Mouse (Mus musculus): Measurements from ENCODE around the gene 2210408I21Rik. TPM values are rescaled to one million over a fixed set of nuclear protein-coding genes. Genes with fewer than 3 reads are reported as not detected.
A peak's percentile ranks its signal among the peaks of the same experiment; 100 is the strongest.

Gene 2210408I21Rik
- total and polyA plus RNA-seq, 3 experiments: 1.6 to 4.0 TPM; not detected in 1

- DNase-seq (ENCODE audit: low read depth, low spot score): peak; percentile 63
- TF ChIP-seq RCOR1 (IDR thresholded peaks at IDR 0.05; ENCODE audit: low read depth, low read length) (0 out of 2 replicates have a peak, but pooled peaks have one; percentile 43), MAZ (IDR thresholded peaks at IDR 0.05; ENCODE audit: low read depth, low read length) (no peak), CHD2 (IDR thresholded peaks at IDR 0.05; ENCODE audit: low read length) (no peak), EP300 (IDR thresholded peaks at IDR 0.05; ENCODE audit: low read depth in 1 of 2, low read length in 2 of 2) (peak in 1 of 2 experiments; percentile 67; a peak in 2 of 4 replicates), GATA1 (IDR thresholded peaks at IDR 0.05; ENCODE audit: low read depth, low read length) (peak; percentile 46), MXI1 (IDR thresholded peaks at IDR 0.05; ENCODE audit: low read depth, low read length) (peak; percentile 18; the same call in 1 of the 2 replicates)
- no peaks in the 10 kb centered on the region for H3K79me2 ChIP-seq (ENCODE audit: control insufficient read depth, insufficient read depth, low read length, poor library complexity)
- H3K9me3 ChIP-seq (replicated peaks; ENCODE audit: insufficient read depth, low read length): no peaks in the 10 kb centered on the region
- H3K9ac ChIP-seq (ENCODE audit: control insufficient read depth, low read depth, low read length, poor library complexity, severe bottlenecking): no peak overlapping the region
- peaks cover 0 to 11% of the 10 kb centered on the region in 2 experiments; a peak in 2 of 4 replicates for H3K36me3 ChIP-seq (ENCODE audit: control insufficient read depth in 1 of 2, insufficient read depth in 2 of 2, low read length in 2 of 2)
- H3K27me3 ChIP-seq (ENCODE audit: control insufficient read depth in 1 of 2, insufficient read depth in 2 of 2, low read length in 2 of 2): no peaks in the 10 kb centered on the region
- H3K4me3 ChIP-seq (ENCODE audit: control insufficient read depth in 1 of 2, insufficient read depth in 1 of 2, low read depth in 2 of 2, low read length in 2 of 2): peak overlapping the region; percentile 16 to 26; a peak in 2 of 4 replicates
- H3K27ac ChIP-seq (ENCODE audit: control insufficient read depth, low read depth, low read length): peak overlapping the region; percentile 41; the same call in 1 of the 2 replicates
- peaks cover 6 to 8% of the 10 kb centered on the region in 2 experiments for H3K4me1 ChIP-seq (ENCODE audit: control insufficient read depth in 1 of 2, insufficient read depth in 2 of 2, low read length in 2 of 2)
These were observed 121.2 kb downstream of the 2210408I21Rik start for GRCm38 (mm10) chr13:77256541-77256940.

- Histone ChIP-seq H3K4me3 (ENCODE audit: control insufficient read depth in 1 of 2, insufficient read depth in 1 of 2, low read depth in 2 of 2, low read length in 2 of 2) (no peak overlapping the region), H3K4me1 (ENCODE audit: control insufficient read depth in 1 of 2, insufficient read depth in 2 of 2, low read length in 2 of 2) (peaks cover 3 to 6% of the 10 kb centered on the region in 2 experiments), H3K36me3 (ENCODE audit: control insufficient read depth in 1 of 2, insufficient read depth in 2 of 2, low read length in 2 of 2) (peaks cover 0 to 11% of the 10 kb centered on the region in 2 experiments; a peak in 2 of 4 replicates), H3K27ac (ENCODE audit: control insufficient read depth, low read depth, low read length) (no peak overlapping the region), H3K9ac (ENCODE audit: control insufficient read depth, low read depth, low read length, poor library complexity, severe bottlenecking) (no peak overlapping the region), H3K79me2 (ENCODE audit: control insufficient read depth, insufficient read depth, low read length, poor library complexity) (no peaks in the 10 kb centered on the region), H3K27me3 (ENCODE audit: control insufficient read depth in 1 of 2, insufficient read depth in 2 of 2, low read length in 2 of 2) (no peaks in the 10 kb centered on the region), H3K9me3 (replicated peaks; ENCODE audit: insufficient read depth, low read length) (no peaks in the 10 kb centered on the region)
- TF ChIP-seq TCF12 (IDR thresholded peaks at IDR 0.05; ENCODE audit: low read depth, low read length): no peak
- TF ChIP-seq POLR2AphosphoS2 (IDR thresholded peaks at IDR 0.05; ENCODE audit: low read length): no peak
- no peak for TF ChIP-seq EP300 (IDR thresholded peaks at IDR 0.05; ENCODE audit: low read depth in 1 of 2, low read length in 2 of 2)
- TF ChIP-seq USF1 (IDR thresholded peaks at IDR 0.05; ENCODE audit: low read depth, low read length): no peak
- no peak for TF ChIP-seq MYC (IDR thresholded peaks at IDR 0.05; ENCODE audit: low read depth, low read length)
- no peak for TF ChIP-seq MAZ (IDR thresholded peaks at IDR 0.05; ENCODE audit: low read depth, low read length)
- TF ChIP-seq RCOR1 (IDR thresholded peaks at IDR 0.05; ENCODE audit: low read depth, low read length): no peak
- TF ChIP-seq CHD1 (IDR thresholded peaks at IDR 0.05; ENCODE audit: low read depth, low read length): no peak
- TF ChIP-seq ZC3H11A (IDR thresholded peaks at IDR 0.05; ENCODE audit: low read depth, low read length): no peak
- no peak for TF ChIP-seq SIN3A (IDR thresholded peaks at IDR 0.05; ENCODE audit: low read length)
- no peak for TF ChIP-seq NELFE (IDR thresholded peaks at IDR 0.05; ENCODE audit: low read depth, low read length)
- no peak for TF ChIP-seq TBP (IDR thresholded peaks at IDR 0.05; ENCODE audit: low read depth, low read length)
- TF ChIP-seq ZKSCAN1 (IDR thresholded peaks at IDR 0.05; ENCODE audit: low read depth, low read length): no peak
- no peak for TF ChIP-seq GATA1 (IDR thresholded peaks at IDR 0.05; ENCODE audit: low read depth, low read length)
- TF ChIP-seq NRF1 (IDR thresholded peaks at IDR 0.05; ENCODE audit: insufficient read depth, low read depth, low read length, poor library complexity, severe bottlenecking): no peak
- no peak for TF ChIP-seq ZMIZ1 (IDR thresholded peaks at IDR 0.05; ENCODE audit: low read depth, low read length)
- no peak for TF ChIP-seq MAFK (IDR thresholded peaks at IDR 0.05; ENCODE audit: borderline replicate concordance, low read depth, low read length)
- TF ChIP-seq GABPA (IDR thresholded peaks at IDR 0.05; ENCODE audit: low read depth, low read length): no peak
- no peak for DNase-seq (ENCODE audit: low read depth, low spot score)
These were observed 127.5 kb downstream of the 2210408I21Rik start for GRCm38 (mm10) chr13:77262715-77263338.

All from MEL (cell line).